Mouse (Mus musculus) cerebellum, postnatal 36 days (tissue): ENCODE results near the gene Olfr78.

Experiments used
- DNase-seq, 2 experiments: peaks; one replicate each; pipeline ENCODE4 v3.0.0; 2021 to 2022; ENCODE audit warnings: mixed read lengths in 2 of 2

Olfr78 gene

DNA sequence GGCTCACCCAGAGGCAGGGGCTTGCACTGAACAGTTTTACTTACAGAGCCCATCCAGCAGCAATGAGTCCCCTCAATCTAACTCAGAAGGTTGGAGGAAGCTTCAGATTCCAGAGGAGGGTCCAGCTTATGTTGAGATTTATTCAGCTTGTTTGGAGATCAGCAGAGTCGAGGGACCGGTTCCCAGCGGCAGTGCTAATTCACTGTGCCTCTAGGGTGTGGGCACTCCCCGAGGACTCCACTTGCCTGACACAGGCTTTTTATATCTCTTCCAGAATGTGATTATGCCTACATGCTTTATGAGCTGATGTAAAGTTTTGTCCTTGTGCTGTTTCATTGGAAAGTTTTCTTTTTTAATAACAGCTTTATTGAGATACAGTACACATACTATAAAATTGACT is at the start of gene Olfr78, which contains the start of gene Olfr560:
Olfr78 (minus strand) TSS at position 206 of the 400 bp plus-strand sequence.
Olfr560 (minus strand) TSS at position 101 of the 400 bp plus-strand sequence.
- DNase-seq, result no peak

DNA sequence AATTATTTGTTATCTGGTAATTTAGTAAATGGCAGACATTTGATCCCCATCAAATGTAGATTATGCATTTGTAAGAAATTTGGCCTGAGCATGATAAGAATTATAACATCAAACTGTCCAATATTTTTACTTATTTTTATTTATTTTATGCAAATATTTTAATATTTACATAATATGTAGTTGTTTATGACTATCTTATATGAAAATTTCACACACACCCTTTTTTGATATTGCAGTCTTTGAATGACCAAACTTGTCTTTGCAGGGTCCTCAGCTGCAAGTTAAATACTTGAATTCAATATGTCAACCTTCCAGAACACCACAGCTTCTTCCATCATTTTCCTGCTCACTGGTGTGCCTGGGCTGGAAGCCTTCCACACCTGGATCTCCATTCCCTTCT is 43.9 kb upstream of the Olfr78 start, which contains the start of gene Olfr564:
Olfr564 (plus strand) TSS at position 301 of the 400 bp plus-strand sequence.
- no peak for DNase-seq

DNA sequence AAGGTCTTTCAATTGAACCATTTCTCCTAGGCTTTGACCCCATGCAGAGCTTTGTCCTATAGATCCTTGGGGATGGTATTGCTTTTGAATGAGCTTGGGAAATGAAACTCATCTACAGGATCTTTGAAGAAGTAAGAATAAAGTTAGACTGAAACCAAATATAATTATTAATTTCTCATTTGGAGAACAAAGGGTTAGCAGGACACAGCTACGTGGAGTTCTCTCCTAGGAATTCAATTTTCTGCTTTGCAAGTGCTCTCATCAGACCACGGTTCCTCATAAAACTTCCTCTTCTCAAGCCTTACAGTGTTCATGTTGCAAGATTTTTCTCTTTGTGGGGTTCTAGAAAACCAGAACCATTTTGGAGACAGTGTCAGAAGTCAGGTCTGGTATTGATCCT is 11.7 kb upstream of the Olfr78 start, which contains the start of gene Olfr561:
Olfr561 (plus strand) TSS at position 301 of the 400 bp plus-strand sequence.
- DNase-seq, result no peak

DNA sequence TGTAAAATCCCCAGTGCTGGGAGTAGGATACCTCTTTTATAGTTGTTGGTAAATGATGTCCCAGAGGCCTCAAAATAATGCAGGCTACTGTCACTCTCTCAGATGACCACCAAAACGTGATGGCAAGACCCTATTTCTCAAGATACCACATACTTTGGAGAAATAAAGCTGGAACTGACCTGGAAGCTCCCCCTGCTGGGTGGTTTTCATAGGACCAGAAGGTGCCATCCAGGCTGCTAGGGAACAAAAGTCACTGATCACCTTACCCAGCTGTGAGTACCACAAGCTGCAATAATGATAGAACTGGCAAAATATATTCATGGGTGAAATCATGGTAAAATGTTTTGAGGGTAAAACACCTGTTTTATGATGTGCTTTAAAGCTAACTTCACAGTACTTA is 7.2 kb downstream of the Olfr78 start:
- no peak for DNase-seq

DNA sequence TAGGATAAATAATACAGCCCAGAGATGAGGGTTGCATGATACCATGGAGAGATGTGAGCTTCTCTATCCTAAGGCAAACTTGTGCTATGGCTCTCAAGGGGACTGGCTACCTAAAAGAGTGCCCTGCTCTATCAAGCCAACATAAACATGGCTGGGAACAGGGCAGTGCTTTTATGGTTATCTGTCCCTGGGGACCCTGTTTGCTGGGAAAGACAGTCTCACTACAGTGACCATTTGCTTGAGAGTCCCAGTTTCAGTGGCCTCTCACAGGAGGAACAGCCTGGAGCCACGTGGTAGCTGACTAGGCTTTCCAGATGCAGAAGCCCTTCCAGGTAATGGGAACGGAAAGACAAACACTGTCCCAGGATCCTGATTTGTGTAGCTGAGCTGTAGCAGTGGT is 21.6 kb downstream of the Olfr78 start:
- no peak for DNase-seq

DNA sequence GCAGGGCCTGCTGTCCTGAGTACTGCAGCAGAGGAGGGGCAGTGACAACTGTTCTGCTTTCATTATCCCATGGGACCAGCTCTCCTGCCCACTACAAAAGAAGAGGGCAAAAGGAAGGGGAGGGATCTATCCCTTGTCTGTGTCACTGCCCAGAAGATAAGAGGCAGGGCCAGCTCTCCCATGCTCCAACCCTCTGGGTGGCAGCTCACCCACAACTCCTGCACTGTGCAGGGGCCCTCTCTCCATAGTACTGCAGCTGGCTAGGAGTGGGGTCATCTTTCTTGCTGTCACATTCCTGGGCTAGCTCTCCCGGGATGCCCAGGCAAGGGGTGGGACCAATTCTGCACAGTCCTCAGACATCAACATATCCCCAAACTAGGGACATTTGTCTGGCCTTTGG is 25.5 kb downstream of the Olfr78 start:
- no peak for DNase-seq

DNA sequence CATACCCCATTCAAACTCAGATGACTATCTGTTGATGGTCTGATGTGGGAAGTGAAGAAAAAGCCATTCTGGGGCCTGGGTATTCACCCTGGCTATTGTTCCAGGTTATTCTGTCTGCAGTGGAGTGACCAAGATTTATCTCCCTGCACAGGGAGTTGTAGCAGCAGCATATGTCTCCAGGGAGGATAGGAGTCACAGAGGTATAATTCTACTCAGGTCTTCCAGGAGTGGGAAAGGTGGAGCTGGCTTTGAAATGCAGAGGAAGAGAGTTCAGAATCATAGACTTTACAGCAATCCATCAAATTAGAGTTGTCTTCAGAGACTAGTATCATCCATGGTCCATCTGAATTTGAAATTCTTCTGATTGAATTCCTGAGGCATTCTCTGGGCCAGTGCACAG is 31.9 kb downstream of the Olfr78 start, which contains the start of gene Olfr559:
Olfr559 (minus strand) TSS at position 101 of the 400 bp plus-strand sequence.
- DNase-seq, result no peak

DNA sequence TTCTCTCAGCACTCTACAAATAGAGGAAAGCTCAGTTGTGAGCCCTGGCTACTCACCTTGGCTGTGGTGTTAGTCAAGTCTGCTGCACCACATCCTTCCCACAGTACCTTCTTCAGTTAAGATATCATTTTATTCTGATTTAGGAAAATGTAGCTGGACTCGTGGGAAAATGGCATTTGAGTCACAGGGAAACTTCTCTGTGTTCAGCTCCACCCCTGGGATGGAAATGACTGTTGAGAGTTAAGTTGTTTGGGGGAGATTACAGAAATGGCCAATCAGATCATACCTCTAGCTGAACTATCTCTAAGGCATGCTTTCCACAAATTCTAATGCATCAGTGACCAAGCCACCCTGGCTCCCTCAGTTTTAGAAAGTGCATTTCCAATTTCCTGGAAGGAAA is 40.3 kb downstream of the Olfr78 start, which contains the start of gene Olfr33:
Olfr33 (minus strand) TSS at position 101 of the 400 bp plus-strand sequence.
- no peak for DNase-seq

DNA sequence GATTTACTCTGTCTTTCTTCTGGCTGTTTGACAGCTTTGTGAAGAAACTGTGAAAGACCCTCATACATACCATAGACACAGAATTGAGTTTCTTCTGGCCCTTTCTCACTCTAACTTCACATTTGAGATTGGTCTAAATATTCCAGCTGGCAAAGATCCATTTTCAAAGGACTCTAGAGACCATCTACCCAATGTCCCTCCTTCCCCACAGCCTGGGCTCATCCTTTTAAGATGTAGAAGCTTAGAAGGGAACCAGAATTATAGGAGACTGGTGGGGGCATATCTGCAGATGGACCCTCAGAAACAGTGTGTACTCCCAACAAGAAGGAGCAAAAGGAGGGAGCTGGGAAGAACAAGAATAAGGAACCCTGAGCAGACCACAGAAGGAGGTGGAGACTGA is 57.4 kb downstream of the Olfr78 start, which contains the start of gene Olfr558:
Olfr558 (plus strand) TSS at position 301 of the 400 bp plus-strand sequence.
- DNase-seq, result no peak

DNA sequence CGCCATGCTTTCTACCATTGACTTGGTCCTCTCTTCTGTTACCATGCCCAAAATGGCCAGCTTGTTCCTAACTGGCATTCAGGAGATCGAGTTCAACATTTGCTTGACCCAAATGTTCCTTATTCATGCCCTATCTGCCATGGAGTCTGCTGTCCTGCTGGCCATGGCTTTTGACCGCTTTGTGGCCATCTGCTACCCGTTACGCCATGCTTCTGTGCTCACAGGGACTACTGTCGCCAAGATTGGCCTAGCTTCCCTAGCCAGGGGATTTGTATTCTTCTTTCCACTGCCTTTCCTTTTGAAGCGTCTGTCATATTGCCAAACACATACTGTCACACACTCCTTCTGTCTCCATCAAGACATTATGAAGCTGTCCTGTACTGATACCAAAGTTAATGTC is 60.8 kb downstream of the Olfr78 start:
- peak; percentile 25 to 42 for DNase-seq

DNA sequence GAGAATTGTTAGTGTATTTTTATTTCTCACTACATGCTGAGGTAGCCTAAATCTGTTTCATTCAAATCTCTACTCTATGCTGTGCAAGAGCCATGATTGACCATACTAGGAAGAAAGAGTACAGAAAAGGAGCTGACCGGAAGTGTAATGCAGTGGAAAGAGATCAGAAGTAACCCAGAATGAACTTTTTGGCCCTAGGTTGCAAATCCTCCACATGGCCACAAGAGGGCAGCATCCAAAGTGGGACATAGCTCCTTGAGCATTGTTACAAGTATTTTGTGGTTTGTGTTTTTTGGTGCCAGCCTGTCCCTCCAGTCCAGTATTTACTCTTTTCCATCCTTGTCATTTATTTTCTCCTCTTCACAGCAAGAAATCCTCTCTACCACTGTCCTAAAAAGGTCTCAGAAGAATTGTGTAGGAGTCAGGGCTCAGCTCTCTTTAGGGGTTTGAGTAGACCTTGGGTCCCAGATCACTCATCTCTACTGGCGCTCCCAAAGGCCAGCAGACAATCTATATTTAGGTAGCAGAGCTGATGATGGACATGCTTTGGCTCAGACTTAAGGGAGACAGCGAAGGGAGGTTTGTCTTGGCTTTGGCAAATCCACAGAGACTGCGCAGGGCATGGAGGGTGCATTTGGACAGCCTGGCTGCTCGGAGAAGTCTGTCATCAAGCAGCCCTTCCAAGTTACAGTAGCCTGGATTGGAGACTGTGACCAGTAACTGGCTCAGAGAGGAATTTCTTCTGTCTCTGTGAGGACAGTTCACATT is 63.7 kb downstream of the Olfr78 start, which contains the start of gene Olfr557:
Olfr557 (plus strand) TSS at position 553 of the 768 bp plus-strand sequence.
- DNase-seq, result peak; percentile 9 to 24
